Mouse (Mus musculus): ENCODE results near the gene Frem1.

DNA sequence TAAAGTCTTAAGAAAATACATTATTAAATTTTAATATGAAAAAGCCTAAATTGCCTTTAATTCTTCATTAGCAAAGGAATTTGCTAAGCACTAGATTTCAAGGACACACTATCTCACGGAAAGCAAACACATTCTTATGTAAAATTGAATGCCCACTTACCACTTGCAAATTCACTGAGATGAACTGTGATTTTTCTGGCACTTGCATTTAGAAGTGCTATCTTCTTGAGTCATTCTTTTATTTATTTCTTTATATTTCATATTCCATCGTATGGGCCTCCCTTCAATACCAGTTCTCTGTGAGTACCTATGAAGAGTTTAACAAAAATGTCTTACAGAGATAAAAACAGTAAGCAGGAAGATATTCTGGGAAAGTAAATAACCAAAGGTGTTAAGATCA, 198.3 kb downstream of the Frem1 start:
- TF ChIP-seq GATA1 (IDR thresholded peaks at IDR 0.05; ENCODE audit: low read length) (no peak), TAL1 (IDR thresholded peaks at IDR 0.05; ENCODE audit: low read length) (no peak)
